Mouse (Mus musculus) left cerebral cortex, postnatal 36 days (tissue): Measurements from ENCODE around the gene Kcnq1. TPM values are rescaled to one million over a fixed set of nuclear protein-coding genes. Genes with fewer than 3 reads are reported as not detected.

Experiments
- DNase-seq, 2 experiments: peaks; one replicate each; pipeline ENCODE4 v3.0.0; 2021 to 2022; ENCODE audit warnings: low spot score in 2 of 2, mixed read lengths in 1 of 2
- intact Hi-C: fragments of 180-260 bp; cut with DNase I; formaldehyde crosslinking; loops from one replicate; pipeline ENCODE4 v1.15.1; 2025
- total RNA-seq, 2 experiments: library from RNA; stranded (reverse); gene quantifications; 2 replicates each; pipeline ENCODE4 v1.2.3; 2021

Gene Kcnq1
- total RNA-seq, 2 experiments from 2014 or later = 0.49 to 1.00 TPM

DNA sequence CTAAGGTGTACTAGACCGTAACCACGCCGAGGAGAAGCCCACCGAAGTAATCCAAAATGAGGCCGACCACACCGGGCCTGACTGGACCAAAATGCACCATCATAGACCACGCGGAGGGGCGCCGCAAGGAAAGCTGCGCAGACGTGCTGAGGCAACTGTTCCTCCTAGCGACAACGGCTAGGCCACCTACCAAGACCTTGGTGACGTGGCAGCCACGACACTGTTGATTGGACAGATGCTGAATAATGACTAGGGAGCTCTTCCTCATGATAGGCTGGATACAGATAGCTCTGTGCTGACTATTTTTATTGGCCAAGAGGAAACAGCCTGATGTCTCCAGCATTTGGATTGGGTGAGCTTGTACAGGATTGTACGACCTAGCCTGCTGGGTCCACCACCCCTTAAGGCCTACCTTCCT, 190.2 kb downstream of the Kcnq1 start:
- DNase-seq = peak; percentile 87 to 89
- intact Hi-C loops = no loop called here

DNA sequence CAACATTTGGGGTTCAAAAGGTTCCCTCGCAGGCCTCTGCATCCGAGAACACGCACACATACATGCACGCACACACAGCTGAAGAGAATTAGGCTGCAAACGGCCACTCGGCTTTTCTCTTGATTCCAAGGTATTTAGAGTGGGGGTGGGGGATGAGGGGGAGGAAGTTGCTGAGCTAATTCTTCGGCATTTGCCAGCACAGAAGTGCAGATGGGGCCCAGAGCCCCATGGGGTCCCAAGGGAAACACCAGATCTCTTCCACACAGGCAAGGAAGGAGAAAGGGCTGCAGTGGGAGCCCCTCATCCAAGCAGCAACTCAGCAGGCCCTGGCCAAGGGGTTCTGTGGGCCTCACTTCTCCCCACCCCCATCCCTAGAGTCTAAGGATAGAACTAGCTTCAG, 193.9 kb downstream of the Kcnq1 start:
- DNase-seq = no peak
- intact Hi-C loops = loop anchor here (10.0 kb wide), 1 partner anchor 165 kb away; the partner anchor contains the start of gene Cdkn1c

DNA sequence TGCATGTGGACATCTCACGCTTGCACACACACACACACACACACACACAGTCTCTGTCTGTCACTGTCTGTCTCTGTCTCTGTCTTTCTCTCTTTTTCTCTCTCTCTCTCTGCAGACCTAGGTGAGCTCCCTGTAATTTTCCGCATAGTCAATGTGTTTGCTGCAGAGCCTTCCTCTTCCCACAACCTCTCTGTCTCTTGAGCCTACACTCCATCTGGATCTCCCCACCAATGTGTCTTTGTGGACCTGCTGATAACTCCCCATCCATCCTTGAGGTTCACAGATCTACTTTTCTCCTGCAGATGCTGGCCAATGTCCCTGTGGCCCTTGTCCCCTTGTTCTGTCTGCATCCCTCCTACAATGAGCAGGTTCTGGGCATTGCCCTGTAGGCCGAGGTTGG, 194.5 kb downstream of the Kcnq1 start:
- intact Hi-C loops = loop anchor here (10.0 kb wide), 1 partner anchor 164 kb away; the partner anchor contains the start of gene Cdkn1c
- no peak for DNase-seq

DNA sequence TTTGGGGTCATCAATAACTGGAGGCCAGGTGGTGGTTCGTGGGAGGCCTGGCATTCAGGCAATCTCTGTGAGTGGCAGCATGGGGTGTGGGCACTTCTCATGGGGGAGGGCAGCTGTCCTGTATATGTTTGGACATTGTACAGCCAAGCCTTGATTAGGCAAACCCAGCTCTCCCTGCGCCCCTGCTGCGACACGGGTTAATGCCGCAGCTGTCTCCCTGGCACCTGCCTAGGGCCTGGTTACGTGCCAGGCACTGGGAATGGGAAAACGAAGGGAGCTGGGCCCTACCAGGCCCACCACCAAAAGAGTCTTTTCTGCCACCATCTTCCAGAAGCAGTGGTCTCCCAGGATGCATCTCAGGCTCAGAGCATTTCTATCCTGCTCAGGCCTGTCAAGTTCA, 196.0 kb downstream of the Kcnq1 start:
- DNase-seq = no peak
- intact Hi-C loops = loop anchor here (10.0 kb wide), 1 partner anchor 163 kb away; the partner anchor contains the start of gene Cdkn1c

DNA sequence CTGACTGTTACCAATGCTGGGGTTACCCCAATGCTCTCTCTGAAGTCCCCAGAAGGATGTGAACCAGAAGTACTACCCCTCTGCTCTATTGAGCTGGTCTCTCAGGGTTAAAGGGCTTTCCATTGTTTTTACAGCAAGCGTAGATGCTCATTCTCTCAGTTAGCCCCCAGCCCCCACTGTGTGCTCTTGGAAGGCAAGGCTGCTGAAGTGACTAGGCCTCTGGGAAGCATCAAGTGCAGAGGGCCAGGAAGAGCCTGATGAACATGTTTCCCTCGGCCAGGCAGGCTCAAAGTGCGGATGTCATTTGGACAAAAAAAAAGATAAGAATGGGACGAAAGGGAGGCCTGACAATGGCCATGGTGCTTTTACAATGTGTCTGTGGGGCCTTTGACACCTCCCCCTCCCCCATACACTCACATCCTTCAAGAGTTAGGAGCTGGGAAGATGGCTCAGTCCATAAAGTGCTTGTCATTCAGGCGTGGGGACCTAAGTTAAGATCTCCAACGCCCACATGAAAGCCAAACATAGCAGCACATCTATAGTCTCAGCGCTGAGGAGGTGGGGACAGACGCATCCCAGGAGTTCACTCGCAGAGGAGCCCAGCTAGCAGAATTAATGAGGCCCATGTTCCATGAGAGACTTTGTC, 196.6 kb downstream of the Kcnq1 start:
- intact Hi-C loops = loop anchor here (10.0 kb wide), 1 partner anchor 162 kb away; the partner anchor contains the start of gene Cdkn1c
- peak; percentile 57 to 69 for DNase-seq

DNA sequence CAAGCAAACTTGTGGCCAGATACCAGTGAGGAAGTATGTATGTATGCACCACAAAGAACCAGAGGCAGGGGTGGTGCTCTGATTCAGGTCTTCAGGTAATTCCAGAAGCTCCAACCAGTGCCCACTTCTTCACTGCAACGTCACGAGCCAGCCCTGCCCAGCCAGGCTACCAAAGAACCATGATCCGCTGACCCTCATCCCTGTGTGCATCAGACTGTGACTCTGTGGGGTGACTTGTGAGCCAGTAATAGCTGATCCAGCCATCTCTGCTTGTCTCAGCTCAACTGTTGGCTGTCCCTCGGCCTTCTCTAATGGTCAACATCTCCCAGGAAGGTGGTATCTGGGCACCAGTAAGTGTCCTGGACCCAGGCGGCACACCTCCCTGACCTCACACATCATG, 197.4 kb downstream of the Kcnq1 start:
- intact Hi-C loops = loop anchor here (10.0 kb wide), 1 partner anchor 161 kb away; the partner anchor contains the start of gene Cdkn1c
- DNase-seq = no peak

DNA sequence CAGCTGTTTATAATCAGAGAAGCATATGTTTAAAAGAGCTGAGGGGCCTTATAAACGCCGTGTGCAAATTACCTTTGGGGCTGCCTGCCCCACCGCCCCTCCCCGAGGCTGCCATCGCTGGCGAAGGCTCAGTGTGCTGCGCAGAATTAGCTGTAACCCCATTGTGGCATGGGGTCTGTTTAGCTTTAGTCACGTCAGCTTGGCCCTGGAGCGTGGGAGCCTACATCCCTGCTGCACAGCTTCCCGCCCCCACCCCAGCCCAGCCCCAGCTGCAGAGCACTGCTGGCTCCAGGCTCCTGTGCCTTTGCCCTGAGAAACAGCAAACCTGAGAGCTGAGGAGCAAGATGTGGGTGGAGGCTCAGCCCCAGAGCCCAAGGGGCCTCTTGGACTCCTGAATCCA, 199.6 kb downstream of the Kcnq1 start:
- intact Hi-C loops = loop anchor here (10.0 kb wide), 1 partner anchor 159 kb away; the partner anchor contains the start of gene Cdkn1c
- DNase-seq = no peak

DNA sequence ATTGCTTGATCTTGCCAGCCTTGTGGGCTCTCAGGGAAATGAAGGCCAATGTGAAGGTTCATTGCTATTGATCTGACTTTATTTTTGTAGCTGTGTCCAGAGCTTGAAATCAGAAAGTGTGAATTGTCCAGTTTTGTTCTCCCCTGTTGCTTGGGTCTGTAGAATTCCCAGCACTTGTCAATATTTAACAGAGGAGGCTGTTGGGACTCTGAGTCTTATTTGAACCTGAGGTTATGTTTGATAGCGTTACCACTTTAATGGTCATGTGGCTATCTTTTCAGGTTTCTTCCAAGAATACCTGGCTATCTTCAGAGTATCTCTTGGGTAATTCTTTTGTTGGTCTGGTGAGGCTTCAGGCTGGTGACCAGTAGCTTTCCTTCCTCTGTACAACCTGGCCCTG, 201.8 kb downstream of the Kcnq1 start:
- DNase-seq = no peak
- intact Hi-C loops = loop anchor here (10.0 kb wide), 1 partner anchor 157 kb away; the partner anchor contains the start of gene Cdkn1c

DNA sequence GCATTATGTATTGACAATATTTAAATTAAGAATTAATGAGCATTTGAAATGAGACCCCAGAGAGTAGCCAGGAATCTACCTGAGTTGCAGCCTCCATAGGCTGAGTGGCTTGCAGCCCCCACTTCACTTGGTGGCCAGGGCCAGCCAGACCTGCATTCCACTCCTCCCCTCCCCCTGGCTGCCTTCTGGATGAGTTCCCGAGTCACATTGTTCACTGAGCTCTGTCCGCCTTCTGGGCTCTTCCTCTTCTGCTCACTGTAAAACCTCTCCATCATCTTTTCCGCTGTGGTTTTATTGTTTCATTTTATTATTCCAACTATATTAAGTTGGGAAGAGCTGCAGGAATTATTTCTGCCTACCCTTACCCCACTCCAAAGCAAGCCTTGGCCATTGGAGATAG, 204.1 kb downstream of the Kcnq1 start:
- intact Hi-C loops = no loop called here
- DNase-seq = no peak

DNA sequence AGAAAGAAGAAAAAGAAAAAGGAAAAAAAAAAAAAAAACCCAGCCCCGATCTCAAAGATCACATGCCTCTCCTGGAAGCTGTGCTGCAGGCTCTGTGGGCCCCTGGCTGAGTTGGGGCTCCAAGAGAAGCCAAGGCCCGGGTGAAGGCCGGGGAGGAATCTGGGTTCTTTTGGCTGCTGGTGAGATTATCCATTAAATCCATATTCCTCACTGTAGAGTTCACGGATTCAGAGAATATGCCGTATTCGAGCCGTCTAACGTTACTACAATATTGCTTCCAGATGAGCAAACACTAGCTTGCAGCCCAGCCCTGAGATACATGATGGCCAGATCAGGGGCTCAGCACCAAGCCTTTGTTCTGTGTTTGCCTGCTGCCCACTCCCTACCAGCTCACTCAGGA, 204.7 kb downstream of the Kcnq1 start:
- no peak for DNase-seq
- intact Hi-C loops = no loop called here

DNA sequence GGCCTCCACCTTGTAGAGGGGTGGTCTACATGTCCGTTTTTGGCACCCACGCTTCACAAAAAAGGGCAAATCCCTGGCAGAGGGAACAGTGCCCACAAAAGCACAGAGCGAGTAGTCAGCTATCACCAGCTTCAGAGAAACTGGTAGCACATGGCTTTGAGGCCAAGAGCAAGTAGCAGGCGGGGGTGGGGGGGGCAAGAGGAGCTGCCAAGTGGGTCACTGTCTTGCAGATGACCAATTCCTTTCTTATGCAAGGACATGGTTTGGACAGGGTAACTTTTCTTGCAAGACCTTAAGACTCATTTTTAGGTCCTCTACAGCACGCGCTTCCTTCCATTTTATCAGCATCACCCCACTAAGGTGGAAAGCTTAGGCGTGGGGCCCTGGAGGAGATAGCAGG, 205.3 kb downstream of the Kcnq1 start:
- intact Hi-C loops = no loop called here
- no peak for DNase-seq

DNA sequence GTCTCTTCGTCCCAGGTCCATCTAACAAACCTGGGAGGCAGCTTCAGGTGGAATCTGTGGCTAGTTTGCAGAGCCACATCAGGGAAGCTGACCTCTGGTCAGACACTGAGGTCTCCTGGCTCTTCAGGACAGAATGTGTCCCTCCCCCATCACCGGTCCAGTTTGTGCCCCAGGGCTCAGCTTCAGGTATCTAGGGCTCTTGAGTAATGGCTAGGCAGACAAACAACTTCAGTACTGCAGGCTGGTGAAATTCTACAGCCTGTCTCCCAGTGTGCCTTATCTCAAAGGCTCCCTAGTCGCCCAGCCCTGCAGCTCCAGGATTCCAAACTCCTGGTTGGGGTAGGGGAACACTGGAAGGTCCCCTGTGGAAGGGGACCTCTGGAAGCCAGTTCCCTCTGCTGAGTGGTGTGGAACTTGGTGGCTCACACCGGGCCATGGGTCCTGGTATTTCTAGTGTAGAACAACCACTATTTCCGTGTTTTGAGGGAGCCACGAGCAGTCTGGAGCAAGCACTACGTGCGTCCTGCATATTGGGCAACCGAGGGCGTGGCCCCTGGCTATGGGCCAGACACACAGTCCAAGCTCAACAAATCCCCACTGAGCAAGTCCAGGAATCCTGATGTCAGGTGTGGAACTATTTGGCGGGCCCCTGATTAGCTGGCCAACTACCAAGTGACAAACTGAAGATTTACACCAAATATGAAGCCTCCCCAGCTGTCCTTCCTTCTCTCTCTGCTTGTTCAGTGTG, 207.6 kb downstream of the Kcnq1 start:
- intact Hi-C loops = no loop called here
- DNase-seq = no peak

DNA sequence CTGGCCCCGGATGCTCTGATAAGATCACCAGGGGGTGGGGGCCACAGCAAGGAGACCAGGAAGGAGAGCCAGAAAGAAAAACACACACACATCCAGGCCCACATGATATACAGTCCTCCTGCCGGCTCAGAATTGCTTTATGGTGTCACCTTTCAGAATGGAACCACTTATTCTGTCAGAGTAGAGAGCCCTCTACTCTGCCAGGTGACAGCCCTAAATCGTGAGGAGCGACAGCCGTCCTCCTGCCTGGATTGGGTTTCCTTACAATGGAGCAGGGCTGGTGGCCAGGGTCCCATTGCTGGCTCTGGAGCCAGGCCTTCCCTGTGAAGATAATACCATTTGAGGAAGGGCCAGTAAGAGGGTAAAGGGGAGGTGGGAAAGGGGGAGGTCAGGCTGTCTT, 212.3 kb downstream of the Kcnq1 start:
- DNase-seq = no peak
- intact Hi-C loops = no loop called here

DNA sequence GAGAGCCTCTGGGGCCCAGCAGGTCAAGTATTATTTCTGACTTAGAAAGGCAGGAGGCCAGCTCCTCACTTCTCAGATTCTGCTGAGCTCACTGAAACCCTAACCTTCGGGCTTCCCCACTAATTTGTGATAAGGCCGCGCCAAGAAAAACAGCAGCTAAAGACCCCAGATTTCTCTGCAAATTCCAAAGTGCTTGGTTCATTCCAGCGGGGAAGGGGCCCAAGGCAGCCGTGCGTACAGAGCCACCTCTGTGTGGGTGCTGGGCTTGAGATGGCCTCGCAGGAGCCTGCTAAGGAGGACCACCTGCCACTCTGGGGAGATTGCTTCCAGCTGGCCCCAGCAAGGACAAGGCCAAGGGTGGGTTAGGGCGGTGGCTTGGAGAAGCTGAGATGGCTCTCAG, 214.2 kb downstream of the Kcnq1 start:
- no peak for DNase-seq
- intact Hi-C loops = no loop called here

DNA sequence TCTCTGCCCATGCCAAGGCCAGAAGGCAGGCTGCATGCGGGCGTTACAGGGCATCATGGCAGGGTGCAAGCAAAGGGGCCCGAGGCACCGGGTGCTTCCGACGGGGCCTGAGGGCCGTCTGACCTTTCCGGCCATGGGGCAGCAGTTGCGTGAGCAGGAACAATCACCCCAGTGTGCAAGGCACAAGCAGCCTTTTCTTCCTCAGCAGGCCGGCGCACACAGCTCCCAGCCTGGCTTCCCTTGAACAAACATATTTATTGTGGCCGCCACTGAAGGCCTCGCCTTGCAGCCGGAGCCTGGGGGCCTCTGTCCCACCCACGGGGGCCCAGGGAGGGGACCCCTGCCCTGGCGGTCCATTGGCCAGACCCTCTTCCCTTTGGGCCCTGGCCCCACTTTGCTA, 218.9 kb downstream of the Kcnq1 start:
- intact Hi-C loops = no loop called here
- no peak for DNase-seq

DNA sequence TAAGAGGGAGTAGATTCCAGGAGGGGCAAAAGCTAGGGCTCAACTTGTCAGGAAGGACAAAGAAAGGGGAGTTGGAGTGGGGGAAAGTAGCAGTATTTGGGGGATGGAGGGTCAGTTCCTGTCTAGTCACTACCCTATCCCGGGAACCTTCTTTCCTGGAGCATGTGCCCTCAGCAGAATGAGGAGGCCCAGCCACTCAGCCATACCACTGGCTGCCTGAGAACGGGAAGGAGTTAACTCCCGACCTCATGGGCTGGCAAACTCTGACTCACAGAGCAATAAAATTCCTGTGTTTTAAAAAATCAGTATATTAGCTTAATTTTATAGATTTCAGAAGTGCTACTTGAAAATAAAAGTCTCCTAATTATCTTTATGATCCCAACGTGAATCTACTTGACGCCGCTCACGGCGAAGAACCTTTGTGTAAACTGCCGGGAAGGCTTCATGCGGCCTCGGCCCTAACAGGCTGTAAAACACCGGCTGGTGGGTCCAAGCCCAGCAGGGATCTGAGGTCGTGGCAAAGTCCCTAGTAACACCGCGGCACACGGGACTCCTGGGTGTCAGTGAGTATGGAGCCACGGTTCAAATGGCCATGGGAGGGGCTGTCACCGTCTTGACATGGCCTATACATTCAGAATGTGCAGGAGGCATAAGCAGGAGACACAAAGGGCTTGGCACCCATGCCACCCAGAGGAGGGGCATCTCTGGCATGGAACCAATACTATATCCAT, 222.2 kb downstream of the Kcnq1 start:
- intact Hi-C loops = no loop called here
- DNase-seq = no peak

DNA sequence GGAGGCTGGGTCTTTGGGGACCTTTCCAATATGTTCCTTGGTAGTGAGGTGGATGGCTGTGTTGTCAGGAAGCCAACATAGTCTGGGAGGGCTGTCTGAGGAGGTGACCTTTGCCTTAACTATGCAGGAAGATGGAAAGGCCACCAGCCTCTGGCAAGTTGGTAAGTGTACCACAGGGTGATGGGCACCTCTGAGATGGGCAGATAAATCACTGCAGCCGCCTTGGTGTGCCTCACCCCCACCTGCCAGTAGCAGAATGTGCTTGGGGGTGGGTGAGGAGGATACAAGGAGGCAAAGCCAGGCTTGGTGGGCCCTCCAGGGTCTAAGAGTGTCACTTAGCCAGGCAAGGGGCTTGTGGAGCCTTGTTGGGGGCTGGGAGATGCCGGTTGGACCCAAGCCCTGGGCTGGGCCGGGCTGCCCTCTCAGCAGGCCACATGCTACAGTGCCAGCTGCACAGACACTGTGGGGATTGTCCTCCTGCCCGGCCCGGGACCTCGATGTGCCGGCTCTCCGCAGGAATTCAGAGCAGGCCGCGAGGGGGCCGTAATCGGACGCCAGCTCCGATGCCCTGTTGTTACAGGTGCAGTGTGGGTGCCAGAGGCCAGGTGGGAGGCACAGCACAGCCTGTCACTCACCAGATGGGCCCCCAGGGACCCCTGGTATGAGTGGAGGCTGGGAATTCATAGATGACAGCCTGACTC, 223.1 kb downstream of the Kcnq1 start:
- intact Hi-C loops = no loop called here
- DNase-seq = peak in 1 of 2 experiments; percentile 16

DNA sequence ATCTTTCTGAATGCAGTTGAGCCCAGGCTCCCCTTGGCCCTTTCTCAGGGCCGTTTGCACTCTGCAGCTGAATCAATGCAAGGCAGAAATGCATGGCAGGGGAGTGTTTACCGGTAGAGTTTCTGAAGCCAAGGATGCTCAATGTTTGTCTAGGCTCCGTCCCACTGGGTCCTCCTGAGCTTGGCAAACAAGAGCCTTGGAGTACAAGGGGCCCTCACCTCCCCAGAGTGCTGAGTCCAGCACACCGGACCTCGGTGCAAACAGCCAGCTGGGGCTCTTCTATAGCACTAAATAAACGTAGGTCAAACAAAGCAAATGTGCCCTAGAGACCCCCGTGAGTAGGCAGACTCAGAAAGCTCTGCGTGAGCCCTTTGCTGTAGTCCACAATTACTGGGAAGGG, 226.9 kb downstream of the Kcnq1 start:
- intact Hi-C loops = no loop called here
- DNase-seq = no peak

DNA sequence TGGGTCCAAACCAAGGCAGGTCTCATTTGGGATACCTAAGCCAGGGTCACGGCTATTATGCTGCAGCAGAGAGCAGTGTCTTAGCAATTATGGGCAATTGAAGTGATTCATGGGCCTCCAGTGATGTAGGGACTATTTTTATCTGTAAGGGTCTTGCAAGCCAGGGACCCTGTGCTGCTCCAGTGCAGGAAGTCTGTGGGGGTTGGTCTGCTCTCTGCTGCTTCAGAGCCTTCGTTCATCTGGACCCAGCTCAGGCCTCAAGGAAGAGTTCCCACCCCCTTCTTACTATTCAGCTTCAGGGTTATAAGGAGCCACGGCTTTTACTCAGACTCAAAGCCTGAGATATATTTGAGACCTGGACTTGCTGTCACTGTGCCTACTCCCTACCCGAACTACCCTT, 227.4 kb downstream of the Kcnq1 start:
- no peak for DNase-seq
- intact Hi-C loops = no loop called here

DNA sequence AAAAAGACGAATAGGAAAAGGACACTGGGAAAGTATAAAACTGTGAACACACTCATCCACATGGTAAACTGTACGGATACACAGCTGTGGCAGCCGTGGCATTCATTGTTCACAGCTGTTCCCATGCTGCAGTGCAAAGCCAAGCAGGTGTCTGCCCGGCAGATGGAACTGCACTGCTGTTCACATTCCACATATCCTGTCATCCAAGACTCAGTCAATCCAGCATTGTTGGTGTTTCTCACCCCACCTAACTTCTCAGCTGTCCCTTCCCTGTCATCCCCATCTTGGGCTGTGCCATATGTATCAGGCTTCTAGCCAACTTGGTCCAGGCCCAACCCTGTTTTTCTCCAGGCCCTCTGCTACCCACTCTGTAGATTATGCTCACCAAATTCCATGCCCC, 232.5 kb downstream of the Kcnq1 start:
- intact Hi-C loops = no loop called here
- no peak for DNase-seq
